Mouse (Mus musculus) spleen, adult 2 months (tissue): ENCODE data around the gene Lpcat3. TPM values are rescaled to one million over a fixed set of nuclear protein-coding genes. Genes with fewer than 3 reads are reported as not detected.

Experiments used
- DNase-seq, 2 experiments: peaks; one replicate each; pipeline versions ENCODE4 v3.0.0 to v3.0.0-alpha.2; 2012 to 2021; ENCODE audit warnings: low spot score in 2 of 2, low read depth in 1 of 2
- H3K27ac ChIP-seq: fragments of 200-500 bp; 2 replicates; pipeline ENCODE4 v1.5.1; 2012; ENCODE audit warnings: low read length, inconsistent platforms; ENCODE audit not compliant: insufficient read depth
- H3K27me3 ChIP-seq: fragments of 200-500 bp; 2 replicates; pipeline ENCODE4 v1.6.1; 2012; ENCODE audit warnings: mild to moderate bottlenecking, moderate library complexity, low read length, inconsistent platforms; ENCODE audit not compliant: control insufficient read depth, insufficient read depth
- H3K36me3 ChIP-seq: fragments of 200-500 bp; 2 replicates; pipeline ENCODE4 v1.6.1; 2012; ENCODE audit warnings: mild to moderate bottlenecking, low read length, inconsistent platforms; ENCODE audit not compliant: control insufficient read depth, insufficient read depth
- H3K4me1 ChIP-seq: fragments of 200-500 bp; 2 replicates; pipeline ENCODE4 v1.6.1; 2011; ENCODE audit warnings: inconsistent platforms; ENCODE audit not compliant: control insufficient read depth, insufficient read depth, insufficient read length
- H3K4me3 ChIP-seq: fragments of 200-500 bp; 2 replicates; pipeline ENCODE4 v1.5.1; 2011; ENCODE audit warnings: mild to moderate bottlenecking, inconsistent platforms; ENCODE audit not compliant: insufficient read depth, insufficient read length; ENCODE audit errors: extremely low read depth
- CTCF ChIP-seq: fragments of 200-500 bp; IDR thresholded peaks from 2 replicates; pipeline ENCODE4 v1.5.1; 2011; ENCODE audit warnings: mild to moderate bottlenecking, inconsistent platforms; ENCODE audit not compliant: insufficient read depth, insufficient read length, insufficient replicate concordance; ENCODE audit errors: extremely low read depth
- POLR2A ChIP-seq: fragments of 200-500 bp; IDR thresholded peaks from 2 replicates; pipeline ENCODE4 v1.6.1; 2011; ENCODE audit warnings: low read depth, low read length, inconsistent platforms
- WGBS: fragments of 180-500 bp; shearing (Covaris S2); methylation state at CpG from one replicate; pipeline ENCODE4 v1.1.7; 2018; 5-methylcytosine and 5-hydroxymethylcytosine counted together
- polyA plus RNA-seq: library from polyadenylated mRNA; depleted of rRNA; stranded (reverse); fragments of >200 nt; gene quantifications from 2 replicates; pipeline ENCODE4 v1.2.3, GENCODE M21; 2012

Gene Lpcat3
- polyA plus RNA-seq, 1 experiment, result 65.1 TPM

- peaks cover 21% of the 10 kb centered on the region for H3K36me3 ChIP-seq
- TF ChIP-seq POLR2A, result no peak
- TF ChIP-seq CTCF, result no peak
- no peak for DNase-seq
- no peaks in the 10 kb centered on the region for H3K27me3 ChIP-seq
- H3K4me1 ChIP-seq, result no peaks in the 10 kb centered on the region; the same call in 1 of the 2 replicates
- no peak overlapping the region for H3K27ac ChIP-seq
- H3K4me3 ChIP-seq, result no peak overlapping the region
- 97% methylated on average over 2 of the region's 2 CpGs for WGBS
Measured at GRCm38 (mm10) chr6:124704417-124704816, 41.6 kb downstream of the Lpcat3 start.

- Histone ChIP-seq H3K27me3 (no peaks in the 10 kb centered on the region), H3K27ac (no peak overlapping the region), H3K4me3 (no peak overlapping the region), H3K4me1 (no peaks in the 10 kb centered on the region), H3K36me3 (peaks cover 21% of the 10 kb centered on the region)
- TF ChIP-seq POLR2A (no peak), CTCF (no peak)
- WGBS, result 74% methylated on average over 5 of the region's 5 CpGs
- no peak for DNase-seq
Measured at GRCm38 (mm10) chr6:124706061-124706627, 43.3 kb downstream of the Lpcat3 start.

- H3K27ac ChIP-seq, result no peak overlapping the region
- WGBS, result 95% methylated on average over 10 of the region's 10 CpGs
Measured at GRCm38 (mm10) chr6:124708289-124708889, 45.6 kb downstream of the Lpcat3 start.

GRCm38 (mm10) chr6:124711824-124712782 lies 49.3 kb downstream of the Lpcat3 start, which contains the start of the genes Emg1 and Phb2:
Gene Emg1 (minus strand): TSS chr6:124712178.
Gene Phb2 (plus strand): TSS chr6:124712336.
- Histone ChIP-seq H3K4me1 (peaks cover 7% of the 10 kb centered on the region; the same call in 1 of the 2 replicates), H3K36me3 (peaks cover 20% of the 10 kb centered on the region), H3K27me3 (no peaks in the 10 kb centered on the region), H3K27ac (peak within 1 kb of the TSS; percentile 83), H3K4me3 (peak within 1 kb of the TSS; percentile 93)
- DNase-seq, result peak; percentile 96 to 98
- under 1% methylated on average over 76 of the region's 76 CpGs for WGBS
- TF ChIP-seq CTCF (no peak), POLR2A (0 out of 2 replicates have a peak, but pooled peaks have one; percentile 33)

More at GRCm38 (mm10) chr6:124708289-124708889, 45.6 kb downstream of the Lpcat3 start:
- TF ChIP-seq POLR2A (no peak), CTCF (no peak)
- Histone ChIP-seq H3K4me1 (peaks cover 5% of the 10 kb centered on the region; the same call in 1 of the 2 replicates), H3K36me3 (peaks cover 16% of the 10 kb centered on the region), H3K27me3 (no peaks in the 10 kb centered on the region), H3K4me3 (no peak overlapping the region)
- no peak for DNase-seq

- H3K4me3 ChIP-seq, result peak overlapping the region; percentile 81
- H3K27me3 ChIP-seq, result no peaks in the 10 kb centered on the region
- no peak overlapping the region for H3K27ac ChIP-seq
- peaks cover 20% of the 10 kb centered on the region for H3K36me3 ChIP-seq
- H3K4me1 ChIP-seq, result peaks cover 10% of the 10 kb centered on the region; the same call in 1 of the 2 replicates
- 17% methylated on average over 11 of the region's 11 CpGs for WGBS
- TF ChIP-seq CTCF, result no peak
- no peak for TF ChIP-seq POLR2A
- DNase-seq, result no peak
Measured at GRCm38 (mm10) chr6:124712918-124713317, 50.1 kb downstream of the Lpcat3 start.

- Histone ChIP-seq H3K4me3 (no peak overlapping the region), H3K36me3 (peaks cover 34% of the 10 kb centered on the region), H3K4me1 (peaks cover 24% of the 10 kb centered on the region; the same call in 1 of the 2 replicates), H3K27me3 (no peaks in the 10 kb centered on the region), H3K27ac (no peak overlapping the region; the same call in 1 of the 2 replicates)
- peak in 1 of 2 experiments; percentile 71 for DNase-seq
- TF ChIP-seq POLR2A (no peak), CTCF (peak; percentile 90)
- 61% methylated on average over 20 of the region's 20 CpGs for WGBS
Measured at GRCm38 (mm10) chr6:124716864-124717490, 54.1 kb downstream of the Lpcat3 start.
